Mouse (Mus musculus): ENCODE data around the gene Tes3-ps. TPM values are rescaled to one million over a fixed set of nuclear protein-coding genes. Genes with fewer than 3 reads are reported as not detected.

The Tes3-ps gene
- under 1 TPM; 0.94 TPM for total RNA-seq (2023)

GRCm38 (mm10) chr13:49492376-49493368 is at the start of gene Tes3-ps:
Gene Tes3-ps, plus strand, starts transcription at chr13:49493318.

GRCm38 (mm10) chr13:49504510-49504909 is 11.4 kb downstream of the Tes3-ps start, which contains the start of gene Ecm2:
Gene Ecm2, plus strand, starts transcription at chr13:49504810.

GRCm38 (mm10) chr13:49544279-49544678 is 51.2 kb downstream of the Tes3-ps start, which contains the start of gene Aspn:
Gene Aspn, plus strand, starts transcription at chr13:49544443.

Other genes with a start within 250 kb of the Tes3-ps start
- gene Susd3, start 244.6 kb upstream of the Tes3-ps start, total RNA-seq (2023): 10 to 100 TPM; 87.8 to 88.0 TPM
- 10 to 100 TPM; 63.3 to 70.7 TPM for gene Fgd3, start 173.0 kb upstream of the Tes3-ps start, total RNA-seq (2023)
- 10 to 100 TPM; 26.6 to 28.2 TPM for gene Bicd2, start 151.7 kb upstream of the Tes3-ps start, total RNA-seq (2023)
- 1 to 10 TPM; 4.7 to 4.9 TPM for gene Ippk, start 72.1 kb upstream of the Tes3-ps start, total RNA-seq (2023)
- gene Ecm2, start 11.5 kb downstream of the Tes3-ps start, total RNA-seq (2023): not detected
- gene Aspn, start 51.1 kb downstream of the Tes3-ps start, total RNA-seq (2023): not detected
- under 1 TPM in 1 of 2 experiments, not detected in 1; 0.47 TPM for gene Omd, start 89.1 kb downstream of the Tes3-ps start, total RNA-seq (2023)
- gene Ogn, start 114.7 kb downstream of the Tes3-ps start, total RNA-seq (2023): under 1 TPM; 0.21 to 0.60 TPM
- under 1 TPM in 1 of 2 experiments, not detected in 1; 0.67 TPM for gene Cenpp, start 159.5 kb downstream of the Tes3-ps start, total RNA-seq (2023)
- 10 to 100 TPM; 19.2 to 22.4 TPM for gene Nol8, start 159.8 kb downstream of the Tes3-ps start, total RNA-seq (2023)
- gene Iars, start 188.8 kb downstream of the Tes3-ps start, total RNA-seq (2023): 10 to 100 TPM; 54.6 to 59.1 TPM